ENCODE assay signal across 7 mouse cellular contexts in genomic region chr17:84698727-84699126, GRCm38 (mm10). TPM values are rescaled to one million over a fixed set of nuclear protein-coding genes. Genes with fewer than 3 reads are reported as not detected.
DNase-seq lines count a peak whose midpoint lies in the region; ATAC-seq and TF ChIP-seq lines count a peak whose summit lies in the region.

No protein-coding gene starts in this region.

- H3K27me3 ChIP-seq in MEL (ENCODE audit: control insufficient read depth in 1 of 2, insufficient read depth in 2 of 2, low read length in 2 of 2), result no peaks in the 10 kb centered on the region
- H3K27me3 ChIP-seq in lung, embryonic 14.5 days (ENCODE audit: insufficient read depth, low read length), result no peaks in the 10 kb centered on the region

- WGBS in lung, embryonic 14.5 days, result 21% methylated on average over 5 of the region's 5 CpGs

- H3K4me2 ChIP-seq in lung, embryonic 14.5 days, result no peak overlapping the region

- H3K4me3 ChIP-seq in MEL (ENCODE audit: control insufficient read depth in 1 of 2, insufficient read depth in 1 of 2, low read depth in 2 of 2, low read length in 2 of 2), result no peak overlapping the region
- H3K4me3 ChIP-seq in lung, embryonic 14.5 days (ENCODE audit: low read depth, low read length), result no peak overlapping the region

- H3K36me3 ChIP-seq in MEL (ENCODE audit: control insufficient read depth in 1 of 2, insufficient read depth in 2 of 2, low read length in 2 of 2), result no peaks in the 10 kb centered on the region
- H3K36me3 ChIP-seq in lung, embryonic 14.5 days (ENCODE audit: insufficient read depth), result no peaks in the 10 kb centered on the region

- TF ChIP-seq CTCF in MEL (IDR thresholded peaks at IDR 0.05 in 2 of 3, conservative IDR thresholded peaks at IDR 0.05 in 1 of 3; ENCODE audit: control insufficient read depth in 1 of 3, insufficient read depth in 1 of 3, low read depth in 2 of 3, low read length in 3 of 3, poor library complexity in 1 of 3, severe bottlenecking in 1 of 3), result peak; percentile 76 to 86 (median 84)
- peak; percentile 91 for TF ChIP-seq CTCF in lung, embryonic 14.5 days (IDR thresholded peaks at IDR 0.05; ENCODE audit: low read depth)

- no peak overlapping the region for H3K9ac ChIP-seq in MEL (ENCODE audit: control insufficient read depth, low read depth, low read length, poor library complexity, severe bottlenecking)
- H3K9ac ChIP-seq in lung, embryonic 14.5 days, result no peak overlapping the region

- no peak for TF ChIP-seq EP300 in MEL (IDR thresholded peaks at IDR 0.05; ENCODE audit: low read depth in 1 of 2, low read length in 2 of 2)

- no peak for TF ChIP-seq POLR2A in MEL (IDR thresholded peaks at IDR 0.05; ENCODE audit: control insufficient read depth in 1 of 2, insufficient read depth in 1 of 2, low read depth in 1 of 2, low read length in 2 of 2, poor library complexity in 1 of 2)

- H3K27ac ChIP-seq in MEL (ENCODE audit: control insufficient read depth, low read depth, low read length), result no peak overlapping the region
- H3K27ac ChIP-seq in lung, embryonic 14.5 days (ENCODE audit: low read depth), result no peak overlapping the region

- H3K9me3 ChIP-seq in MEL (replicated peaks; ENCODE audit: insufficient read depth, low read length), result no peaks in the 10 kb centered on the region
- no peaks in the 10 kb centered on the region for H3K9me3 ChIP-seq in lung, embryonic 14.5 days (ENCODE audit: low read depth, low read length)

- peak; percentile 82 for TF ChIP-seq RAD21 in MEL (IDR thresholded peaks at IDR 0.05; ENCODE audit: low read depth, low read length)

- no peak for ATAC-seq in lung, embryonic 14.5 days (ENCODE audit: insufficient read depth)

- H3K4me1 ChIP-seq in MEL (ENCODE audit: control insufficient read depth in 1 of 2, insufficient read depth in 2 of 2, low read length in 2 of 2), result no peaks in the 10 kb centered on the region
- H3K4me1 ChIP-seq in lung, embryonic 14.5 days (ENCODE audit: insufficient read depth), result no peaks in the 10 kb centered on the region

- no peaks in the 10 kb centered on the region for H3K79me2 ChIP-seq in MEL (ENCODE audit: control insufficient read depth, insufficient read depth, low read length, poor library complexity)

- DNase-seq in B cell, adult 2 months, result peak; percentile 37 to 40
- DNase-seq in MEL (ENCODE audit: low read depth, low spot score), result peak; percentile 62
- peak; percentile 51 for DNase-seq in cerebellum, adult 9-11 months
- DNase-seq in frontal cortex, postnatal 14 days (ENCODE audit: low spot score in 2 of 2), result peak; percentile 42 to 62
- peak; percentile 71 for DNase-seq in kidney, postnatal 14 days
- DNase-seq in lung, embryonic 14.5 days, result peak; percentile 79
- peak; percentile 85 for DNase-seq in retina, embryonic 14.5 days (ENCODE audit: low spot score)

TF ChIP-seq in MEL, 35 proteins besides CTCF, POLR2A, EP300 and RAD21:
- TF ChIP-seq E2F4 (IDR thresholded peaks at IDR 0.05; ENCODE audit: borderline replicate concordance, low read depth, low read length), result no peak
- no peak for TF ChIP-seq MAFK (IDR thresholded peaks at IDR 0.05; ENCODE audit: borderline replicate concordance, low read depth, low read length)
- peak; percentile 81 for TF ChIP-seq SMC3 (IDR thresholded peaks at IDR 0.05; ENCODE audit: low read depth, low read length)
- no peak for TF ChIP-seq MEF2A (IDR thresholded peaks at IDR 0.05; ENCODE audit: extremely low read depth, insufficient replicate concordance, low read depth, low read length, poor library complexity, severe bottlenecking)
- no peak for TF ChIP-seq USF1 (IDR thresholded peaks at IDR 0.05; ENCODE audit: low read depth, low read length)
- TF ChIP-seq ZC3H11A (IDR thresholded peaks at IDR 0.05; ENCODE audit: low read depth, low read length), result peak; percentile 72
- TF ChIP-seq UBTF (IDR thresholded peaks at IDR 0.05; ENCODE audit: borderline replicate concordance, insufficient read depth, low read depth, low read length), result no peak
- TF ChIP-seq ZNF384 (IDR thresholded peaks at IDR 0.05; ENCODE audit: low read depth, low read length), result no peak
- TF ChIP-seq NRF1 (IDR thresholded peaks at IDR 0.05; ENCODE audit: insufficient read depth, low read depth, low read length, poor library complexity, severe bottlenecking), result no peak

RNA-seq across cellular contexts. Expression of gene Abcg5, which starts 15.9 kb away (rescaled TPM):
- total RNA-seq in MEL (2012; rRNA removed), result not detected in 2 replicates
- polyA plus RNA-seq in MEL (2012; ENCODE audit: insufficient read depth in 1 of 2, insufficient read length in 2 of 2, low read depth in 1 of 2, low replicate concordance in 2 of 2, missing spikeins in 1 of 2), result not detected
- polyA plus RNA-seq in lung, embryonic 14.5 days (2014; fragmentation: Nextera tagmentation; extraction: Ambion mirVana), result 0.57 and 0.70 TPM in 2 replicates

RNA-seq across cellular contexts. Expression of gene Abcg8, which starts 22.6 kb away (rescaled TPM):
- total RNA-seq in MEL (2012; rRNA removed), result not detected in 2 replicates
- not detected for polyA plus RNA-seq in MEL (2012; ENCODE audit: insufficient read depth in 1 of 2, insufficient read length in 2 of 2, low read depth in 1 of 2, low replicate concordance in 2 of 2, missing spikeins in 1 of 2)
- 0.05 and 0.11 TPM in 2 replicates for polyA plus RNA-seq in lung, embryonic 14.5 days (2014; fragmentation: Nextera tagmentation; extraction: Ambion mirVana)
